Mouse (Mus musculus) 416B (cell line): ENCODE results near the gene Nudt7.

Source experiments
- DNase-seq: peaks from one replicate; pipeline ENCODE4 v3.0.0; 2011; ENCODE audit warnings: low read depth

Nudt7 gene

DNA sequence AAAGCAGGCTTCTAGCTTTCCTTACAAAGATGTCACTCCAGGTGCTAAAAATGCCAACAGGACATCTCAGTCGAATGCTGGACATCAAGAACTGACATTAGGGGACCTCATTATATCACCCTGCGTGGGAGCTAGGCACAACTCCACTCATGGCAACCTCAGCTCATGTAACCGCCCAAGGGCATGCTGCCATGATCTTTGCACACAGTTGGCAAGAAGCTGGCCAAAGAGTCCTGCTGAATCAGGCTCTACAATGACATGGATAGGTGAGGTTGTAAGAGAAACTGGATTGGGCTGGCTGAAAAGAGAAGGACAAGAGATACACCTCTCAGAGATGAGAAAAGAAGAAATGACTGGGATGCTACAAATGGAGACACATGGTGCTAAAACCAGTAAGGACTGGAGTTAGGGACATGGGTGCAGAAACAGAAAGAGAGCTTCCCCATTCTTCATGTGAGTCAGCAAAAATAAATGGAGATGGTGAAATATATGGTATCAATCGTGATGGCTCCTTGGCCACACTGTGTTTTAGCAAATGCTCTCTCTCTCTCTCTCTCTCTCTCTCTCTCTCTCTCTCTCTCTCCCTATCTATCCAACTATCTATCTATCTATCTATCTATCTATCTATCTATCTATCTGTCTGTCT is 10.4 kb downstream of the Nudt7 start:
- peak; percentile 58 for DNase-seq

DNA sequence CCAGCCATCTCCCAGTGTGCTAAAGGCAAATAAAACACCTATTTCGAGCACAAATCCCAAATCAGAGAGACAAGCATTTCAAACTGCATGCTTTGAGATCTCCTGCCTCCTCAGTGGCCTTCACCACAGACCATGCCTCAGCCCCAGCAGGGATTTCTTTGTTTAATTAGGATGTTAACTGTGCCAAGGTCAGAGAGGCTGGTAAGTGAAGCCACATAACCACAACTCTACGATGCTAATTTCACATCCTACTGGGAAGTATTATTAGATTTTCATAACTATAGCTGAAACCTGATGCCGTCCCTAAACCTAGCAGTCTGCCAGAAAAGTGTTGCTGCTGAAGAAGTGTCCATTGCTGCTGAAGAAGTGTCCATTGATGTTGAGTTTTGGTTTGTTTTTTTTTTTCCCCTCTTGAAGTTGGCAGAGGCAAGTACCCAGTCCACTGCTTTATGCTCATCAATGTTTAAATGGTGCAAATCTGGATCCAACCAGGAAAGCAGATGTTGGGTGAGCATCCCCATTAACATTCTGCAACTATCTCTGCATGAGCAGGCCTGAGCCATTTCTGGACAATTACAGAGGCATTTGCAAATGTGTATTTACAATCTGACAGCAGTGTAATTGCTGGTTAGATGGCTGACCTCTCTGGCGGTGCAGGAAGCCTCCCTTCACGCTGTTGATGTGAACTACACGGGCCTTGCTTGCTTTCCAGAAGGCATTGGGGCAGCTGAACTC is 20.1 kb downstream of the Nudt7 start:
- DNase-seq = peak; percentile 63

DNA sequence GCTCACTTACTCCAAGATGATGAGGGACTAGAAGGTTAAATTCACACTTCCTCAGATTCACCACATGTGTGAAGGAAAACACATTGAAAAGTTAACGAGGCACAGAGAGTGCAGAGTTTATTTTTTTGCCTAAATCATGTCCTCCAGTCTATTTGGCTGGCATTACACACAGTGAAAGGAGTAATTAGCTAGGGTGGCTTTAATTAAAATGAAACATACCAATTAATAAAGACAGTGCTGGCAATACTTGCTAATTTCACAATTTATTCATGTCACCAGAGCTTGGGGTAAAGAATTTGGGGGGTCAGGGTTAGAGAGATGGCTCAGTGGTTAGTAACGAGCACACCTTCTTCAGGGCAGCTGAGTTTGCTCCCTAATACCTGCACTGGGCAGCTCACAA is 25.2 kb downstream of the Nudt7 start:
- no peak for DNase-seq

DNA sequence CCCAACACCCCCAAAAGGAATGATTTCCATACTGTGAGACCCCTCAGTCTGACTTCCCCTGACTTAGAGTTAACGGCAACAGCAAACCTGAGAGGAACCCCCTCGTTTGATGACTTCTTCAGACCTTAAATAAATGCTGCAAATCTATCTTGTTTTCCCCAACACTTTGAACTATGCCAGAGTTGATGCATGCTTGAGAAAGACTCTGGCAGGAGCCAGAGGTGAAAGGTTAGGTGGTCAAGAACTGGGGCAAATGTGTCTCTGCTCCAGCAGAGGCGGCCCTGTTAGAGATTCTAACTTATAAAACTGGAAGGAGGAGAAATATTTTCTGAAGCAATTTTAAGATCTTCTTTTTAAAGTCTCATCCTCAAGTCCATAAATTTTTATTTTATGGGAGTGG is 26.3 kb downstream of the Nudt7 start:
- no peak for DNase-seq

DNA sequence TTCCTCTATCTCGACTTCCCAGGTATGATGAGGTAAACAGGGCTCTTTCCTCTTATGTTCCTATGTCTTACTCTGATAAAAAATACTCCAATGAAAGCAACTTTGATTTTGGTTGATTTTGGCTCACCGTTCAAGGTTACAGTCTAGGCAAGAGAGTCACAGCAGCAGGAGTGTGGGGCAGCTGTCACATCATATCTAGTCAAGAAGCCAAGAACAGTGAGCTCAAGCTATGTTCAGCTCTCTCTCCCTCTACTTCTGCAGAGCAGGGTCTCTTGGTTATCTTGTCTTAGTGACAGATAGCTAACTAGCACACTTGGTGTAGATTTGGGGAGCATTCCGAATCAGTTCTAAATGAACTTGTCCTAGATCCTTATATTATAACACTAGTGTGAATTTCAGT is 30.5 kb downstream of the Nudt7 start:
- DNase-seq = no peak

DNA sequence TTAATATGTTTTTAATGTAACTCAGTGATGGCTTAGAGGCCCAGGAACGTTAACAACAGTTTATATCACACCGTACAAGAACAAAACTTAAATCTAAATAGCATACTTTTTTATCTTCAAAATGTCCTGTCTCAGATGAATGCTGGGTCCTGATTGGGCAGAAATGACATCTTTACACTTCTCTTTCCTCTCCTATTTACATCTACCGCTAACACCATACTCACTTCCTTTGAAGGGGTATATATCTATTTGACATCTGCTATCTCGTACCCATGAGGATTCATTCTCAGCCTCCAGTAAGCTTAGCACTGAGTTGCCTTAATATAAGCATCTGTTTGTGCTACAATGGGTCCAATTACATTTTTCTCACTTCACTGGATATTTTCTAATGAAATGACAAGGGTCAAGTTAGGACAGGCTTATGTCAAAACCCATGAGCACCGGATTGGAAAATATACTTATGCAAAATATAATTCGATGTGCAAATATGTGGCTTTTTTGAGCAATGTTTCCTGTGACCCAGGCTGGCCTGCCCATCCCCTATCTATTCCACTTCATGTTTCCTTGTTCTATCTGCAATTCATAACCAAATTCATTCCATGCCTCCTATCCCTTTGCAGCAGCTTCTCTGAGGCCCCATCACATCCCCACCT is 31.2 kb downstream of the Nudt7 start:
- peak; percentile 60 for DNase-seq

DNA sequence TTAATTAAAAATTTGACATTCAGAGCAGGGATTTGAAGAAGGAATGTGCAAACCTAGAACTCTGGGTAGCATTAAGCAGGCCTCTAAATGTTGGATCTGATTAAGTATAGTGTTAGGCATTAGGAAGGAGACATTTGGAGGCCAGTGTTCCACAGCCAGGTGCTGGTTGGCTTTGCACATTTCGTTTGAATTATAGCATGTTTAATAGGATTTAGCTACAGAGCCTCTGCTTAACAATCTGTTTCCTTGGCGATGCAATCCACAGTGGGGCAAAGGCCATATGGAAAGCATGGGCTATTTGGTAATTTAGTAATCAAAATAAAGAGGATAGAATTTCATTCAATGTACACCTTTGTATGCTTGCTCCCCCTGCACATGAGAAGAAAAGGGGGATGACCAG is 32.4 kb downstream of the Nudt7 start:
- no peak for DNase-seq

DNA sequence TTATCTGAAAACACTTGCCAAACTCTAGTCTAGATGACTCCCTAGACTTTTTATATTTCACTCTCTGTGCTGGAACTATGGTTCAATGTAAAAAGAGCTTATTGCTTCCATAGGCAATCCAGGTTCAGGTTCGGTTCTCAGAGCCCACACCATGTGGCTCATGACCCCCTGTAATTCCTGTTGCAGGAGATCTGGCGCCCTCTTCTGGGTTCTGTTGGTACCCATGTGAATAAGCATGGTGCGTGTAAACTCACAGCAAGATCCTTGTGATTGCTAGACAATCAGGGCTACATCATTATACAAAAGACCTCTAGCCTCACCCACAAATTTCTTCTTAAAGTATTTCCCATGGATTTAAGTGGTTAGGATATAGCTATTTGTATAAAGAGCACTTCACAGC is 43.4 kb downstream of the Nudt7 start:
- DNase-seq = peak; percentile 58

DNA sequence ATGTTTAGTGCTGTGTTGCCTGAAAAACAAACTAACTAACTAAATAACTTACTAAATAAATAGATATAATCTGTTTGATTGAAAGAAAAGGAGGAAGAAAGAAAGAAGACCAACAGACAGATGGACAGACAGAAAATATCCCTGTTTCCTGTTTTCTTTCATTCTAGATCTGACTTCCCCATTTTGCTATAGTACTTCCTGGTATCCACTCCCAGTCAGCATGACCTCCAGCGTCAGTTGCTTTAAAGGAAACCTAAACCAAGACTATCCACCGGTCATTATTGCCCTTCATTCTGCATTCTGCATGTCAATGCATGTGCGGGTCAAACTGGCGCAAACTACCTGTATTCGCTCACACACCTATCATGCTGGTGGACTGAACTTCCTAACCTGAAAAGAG is 60.0 kb downstream of the Nudt7 start:
- DNase-seq = peak; percentile 13

DNA sequence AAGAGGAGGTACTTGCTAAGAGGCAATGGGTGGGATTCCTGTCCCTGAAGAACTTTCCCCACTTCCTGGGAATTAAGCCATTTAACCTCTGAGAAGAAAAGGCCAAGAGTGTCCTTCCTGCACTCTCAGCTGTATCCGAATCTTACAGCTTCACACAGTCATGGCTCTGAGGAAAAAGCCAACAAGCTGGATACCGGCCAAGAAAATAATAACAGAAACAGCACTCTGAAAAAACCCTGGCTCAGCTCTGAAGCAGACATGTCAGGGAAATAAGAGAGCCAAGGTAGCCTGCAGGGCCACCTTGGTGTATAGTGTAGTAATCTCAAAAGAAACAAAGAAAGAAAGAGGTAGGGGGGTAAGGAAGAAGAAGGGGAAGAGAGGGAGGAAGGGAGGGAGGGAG is 65.6 kb downstream of the Nudt7 start:
- DNase-seq = no peak
